Mouse (Mus musculus) spleen, adult 2 months (tissue): ENCODE measurements around the gene Gstp3.

Experiments used
- CTCF ChIP-seq: fragments of 200-500 bp; IDR thresholded peaks from 2 replicates; pipeline ENCODE4 v1.5.1; 2011; ENCODE audit warnings: mild to moderate bottlenecking, inconsistent platforms; ENCODE audit not compliant: insufficient read depth, insufficient read length, insufficient replicate concordance; ENCODE audit errors: extremely low read depth
- POLR2A ChIP-seq: fragments of 200-500 bp; IDR thresholded peaks from 2 replicates; pipeline ENCODE4 v1.6.1; 2011; ENCODE audit warnings: low read depth, low read length, inconsistent platforms

DNA sequence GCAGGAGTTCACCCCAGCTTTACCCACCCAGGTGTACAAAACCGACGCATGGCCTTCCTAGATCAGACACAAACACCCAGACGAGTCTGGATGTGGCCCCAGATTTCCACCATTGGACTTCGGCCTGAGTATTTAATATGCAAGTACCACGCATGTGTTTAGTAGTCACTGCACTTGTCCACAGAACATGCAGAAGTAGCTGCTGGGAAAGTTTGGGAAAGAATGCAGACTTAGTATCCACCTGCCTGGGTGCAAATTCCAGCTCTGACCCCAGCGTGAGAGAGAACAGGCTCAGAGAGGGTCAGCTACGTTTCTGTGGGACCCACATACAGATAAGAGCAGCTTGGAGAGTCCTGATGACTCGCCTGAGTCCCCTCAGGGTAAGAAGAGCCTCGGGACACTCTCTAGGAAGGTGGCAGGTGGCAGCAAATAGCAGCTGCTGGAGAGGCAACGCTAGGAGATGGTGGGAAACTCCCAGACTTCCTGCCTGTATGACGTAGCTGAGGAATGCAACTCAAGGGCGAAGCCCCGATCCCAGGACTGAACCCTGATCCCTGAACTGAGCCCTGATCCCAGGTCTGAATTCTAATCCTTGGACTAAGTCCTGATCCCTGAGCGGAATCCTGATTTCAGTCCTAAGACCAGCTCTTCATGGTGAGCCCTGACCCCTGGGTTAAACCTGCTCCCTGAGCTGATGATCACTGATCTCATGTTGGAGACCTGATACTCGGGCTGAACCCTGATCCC, 3.2 kb downstream of the Gstp3 start:
- TF ChIP-seq CTCF (no peak), POLR2A (no peak)
